Mouse (Mus musculus) heart, embryonic 16.5 days (tissue): ENCODE results near the gene Kif16b. TPM values are rescaled to one million over a fixed set of nuclear protein-coding genes. Genes with fewer than 3 reads are reported as not detected.

ENCODE experiments used
- ATAC-seq: fragments of 200-750 bp; cut with Nextera tagmentation; replicated peaks from 2 replicates; pipeline ENCODE4 v1.8.0; 2017; ENCODE audit warnings: moderate number of reproducible peaks; ENCODE audit not compliant: insufficient read depth, low FRiP score; ENCODE audit errors: extremely low read depth
- H3K27ac ChIP-seq: fragments of 300-500 bp; sonication (generic); 2 replicates; pipeline ENCODE4 v1.5.1; 2014; ENCODE audit warnings: mild to moderate bottlenecking, low read length, control low read depth, moderate library complexity
- H3K27me3 ChIP-seq: fragments of 300-500 bp; sonication (generic); 2 replicates; pipeline ENCODE4 v1.6.1; 2014; ENCODE audit warnings: low read length, mixed read lengths; ENCODE audit not compliant: control insufficient read depth, insufficient read depth
- H3K36me3 ChIP-seq: fragments of 300-500 bp; sonication (generic); 2 replicates; pipeline ENCODE4 v1.6.1; 2014; ENCODE audit not compliant: control insufficient read depth, insufficient read depth
- H3K4me1 ChIP-seq: fragments of 300-500 bp; sonication (generic); 2 replicates; pipeline ENCODE4 v1.6.1; 2014; ENCODE audit warnings: low read length, mixed read lengths; ENCODE audit not compliant: control insufficient read depth, insufficient read depth
- H3K4me2 ChIP-seq: fragments of 300-500 bp; sonication (generic); 2 replicates; pipeline ENCODE4 v1.6.1; 2014; ENCODE audit warnings: low read depth, mild to moderate bottlenecking, control low read depth, low read length
- H3K4me3 ChIP-seq: fragments of 300-500 bp; sonication (generic); 2 replicates; pipeline ENCODE4 v1.5.1; 2014; ENCODE audit warnings: mild to moderate bottlenecking, control low read depth, low read length
- H3K9ac ChIP-seq: fragments of 300-500 bp; sonication (generic); 2 replicates; pipeline ENCODE4 v1.6.1; 2014; ENCODE audit warnings: low read length, control low read depth
- H3K9me3 ChIP-seq: fragments of 300-500 bp; sonication (generic); replicated peaks from 2 replicates; pipeline ENCODE4 v1.6.1; 2016; ENCODE audit warnings: low read length; ENCODE audit not compliant: control insufficient read depth
- WGBS: fragments of 180-500 bp; shearing (Covaris S2); extraction: QIAGEN DNeasy Blood & Tissue Kit; methylation state at CpG from one replicate; pipeline ENCODE4 v1.1.7; 2014; 5-methylcytosine and 5-hydroxymethylcytosine counted together
- polyA plus RNA-seq: library from polyadenylated mRNA; unstranded; fragments of >200 nt; fragmentation: Nextera tagmentation; extraction: Ambion mirVana; gene quantifications from 2 replicates; pipeline ENCODE4 v1.2.1, GENCODE M21; 2015

Kif16b gene
- polyA plus RNA-seq, 1 experiment from 2014 or later, result 11.8 TPM

DNA sequence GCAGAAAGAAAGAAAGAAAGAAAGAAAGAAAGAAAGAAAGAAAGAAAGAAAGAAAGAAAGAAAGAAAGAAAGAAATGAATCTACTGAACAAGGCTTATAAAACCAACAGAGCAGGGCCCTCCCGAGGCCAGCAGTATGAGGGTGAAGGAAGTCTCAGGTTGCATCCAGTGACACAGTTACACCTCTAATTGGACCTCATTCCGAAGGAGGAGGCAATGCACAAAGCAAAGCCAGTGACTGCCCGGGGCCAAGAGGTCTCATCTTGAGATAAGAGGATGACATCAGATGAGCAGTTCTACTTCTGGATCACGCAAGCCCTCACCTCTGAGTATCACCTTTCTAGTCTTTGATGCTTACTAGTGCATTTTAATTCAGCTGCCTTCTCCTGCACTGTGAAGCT is 20.2 kb downstream of the Kif16b start:
- H3K27ac ChIP-seq, result peak overlapping the region; percentile 59
- WGBS, result 29% methylated on average over 4 of the region's 4 CpGs

DNA sequence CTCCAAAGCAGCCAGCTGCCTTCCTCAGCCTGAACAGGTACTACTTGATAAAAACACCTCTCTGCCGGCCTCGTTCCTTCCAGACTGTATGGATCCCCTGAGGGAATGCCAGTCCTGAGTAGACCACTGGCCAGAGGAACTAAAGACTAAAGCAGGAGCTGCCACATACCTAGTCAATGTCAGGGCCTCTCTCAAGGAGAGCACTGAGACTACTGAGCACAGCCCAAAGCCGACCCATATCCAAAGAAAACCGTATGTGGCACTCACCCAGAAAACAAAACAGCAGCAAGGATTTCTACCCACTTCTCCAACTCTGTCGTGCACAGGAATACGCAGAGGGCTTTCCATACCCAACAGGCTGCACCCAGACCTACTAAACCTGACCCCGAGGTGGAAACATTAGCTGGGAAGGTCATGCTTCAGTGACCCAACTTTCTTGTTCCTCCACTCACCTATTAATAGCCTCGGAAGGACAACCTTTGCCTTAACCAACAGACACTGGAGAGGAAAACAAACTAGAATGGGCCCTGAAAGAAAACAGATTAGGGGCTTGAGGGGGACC is 22.0 kb downstream of the Kif16b start:
- no peaks in the 10 kb centered on the region for H3K27me3 ChIP-seq
- H3K4me2 ChIP-seq, result no peak overlapping the region
- H3K9ac ChIP-seq, result no peak overlapping the region
- H3K9me3 ChIP-seq, result no peaks in the 10 kb centered on the region
- ATAC-seq, result no peak
- no peaks in the 10 kb centered on the region for H3K36me3 ChIP-seq
- peaks cover 32% of the 10 kb centered on the region for H3K4me1 ChIP-seq
- 70% methylated on average over 8 of the region's 8 CpGs for WGBS
- H3K4me3 ChIP-seq, result no peak overlapping the region
- H3K27ac ChIP-seq, result no peak overlapping the region

More for the DNA sequence above, 20.2 kb downstream of the Kif16b start:
- no peaks in the 10 kb centered on the region for H3K9me3 ChIP-seq
- no peak overlapping the region for H3K4me3 ChIP-seq
- H3K9ac ChIP-seq, result no peak overlapping the region
- H3K36me3 ChIP-seq, result no peaks in the 10 kb centered on the region
- H3K27me3 ChIP-seq, result no peaks in the 10 kb centered on the region
- no peak overlapping the region for H3K4me2 ChIP-seq
- H3K4me1 ChIP-seq, result peaks cover 27% of the 10 kb centered on the region
- no peak for ATAC-seq

DNA sequence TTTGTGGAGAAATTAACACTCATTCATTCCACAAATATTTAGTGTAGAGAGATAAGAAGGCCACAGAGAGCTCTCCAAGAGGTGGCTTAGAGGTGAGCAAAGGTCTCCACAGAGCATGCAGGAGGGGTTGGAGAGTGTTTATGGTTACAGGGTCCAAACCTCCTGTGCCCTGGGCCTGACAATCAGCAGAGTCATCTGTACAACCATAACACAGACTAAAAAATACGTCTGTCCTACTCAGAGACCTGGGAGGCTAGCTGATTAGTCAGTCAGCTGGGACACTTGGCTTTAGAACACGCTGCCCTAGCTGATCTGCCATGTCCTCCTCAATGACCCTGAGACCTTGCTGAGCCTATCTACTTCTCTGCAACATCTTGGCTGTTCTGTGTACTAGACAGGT is 24.7 kb downstream of the Kif16b start:
- Histone ChIP-seq H3K9ac (no peak overlapping the region), H3K36me3 (no peaks in the 10 kb centered on the region), H3K4me2 (no peak overlapping the region), H3K27ac (no peak overlapping the region), H3K4me3 (no peak overlapping the region), H3K27me3 (no peaks in the 10 kb centered on the region), H3K4me1 (peaks cover 23% of the 10 kb centered on the region), H3K9me3 (no peaks in the 10 kb centered on the region)
- no peak for ATAC-seq
- WGBS, result 47% methylated on average over 2 of the region's 2 CpGs

DNA sequence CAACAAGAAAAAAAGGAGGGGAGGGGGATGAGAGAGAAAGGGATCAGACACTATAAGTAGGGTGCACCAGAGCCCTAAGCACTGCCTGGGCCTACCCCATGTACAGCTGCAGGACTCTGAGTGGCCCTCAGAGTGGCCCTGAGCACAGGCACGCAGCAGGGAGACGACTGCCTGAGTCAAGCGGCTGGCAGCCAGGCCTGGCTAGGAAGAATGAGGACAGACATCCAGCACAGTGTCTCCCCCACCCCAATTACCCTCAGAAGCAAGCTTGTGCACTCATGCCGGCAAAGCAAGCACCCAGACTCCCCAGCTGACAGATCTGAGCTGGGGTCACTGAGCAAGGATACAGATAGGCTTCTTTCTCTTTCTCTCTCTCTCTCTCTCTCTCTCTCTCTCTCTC is 25.4 kb downstream of the Kif16b start:
- no peak overlapping the region for H3K27ac ChIP-seq
- peaks cover 17% of the 10 kb centered on the region for H3K4me1 ChIP-seq
- 62% methylated on average over 4 of the region's 4 CpGs for WGBS
- H3K36me3 ChIP-seq, result no peaks in the 10 kb centered on the region
- H3K4me2 ChIP-seq, result no peak overlapping the region
- no peak overlapping the region for H3K4me3 ChIP-seq
- ATAC-seq, result no peak
- H3K27me3 ChIP-seq, result no peaks in the 10 kb centered on the region
- no peaks in the 10 kb centered on the region for H3K9me3 ChIP-seq
- no peak overlapping the region for H3K9ac ChIP-seq

DNA sequence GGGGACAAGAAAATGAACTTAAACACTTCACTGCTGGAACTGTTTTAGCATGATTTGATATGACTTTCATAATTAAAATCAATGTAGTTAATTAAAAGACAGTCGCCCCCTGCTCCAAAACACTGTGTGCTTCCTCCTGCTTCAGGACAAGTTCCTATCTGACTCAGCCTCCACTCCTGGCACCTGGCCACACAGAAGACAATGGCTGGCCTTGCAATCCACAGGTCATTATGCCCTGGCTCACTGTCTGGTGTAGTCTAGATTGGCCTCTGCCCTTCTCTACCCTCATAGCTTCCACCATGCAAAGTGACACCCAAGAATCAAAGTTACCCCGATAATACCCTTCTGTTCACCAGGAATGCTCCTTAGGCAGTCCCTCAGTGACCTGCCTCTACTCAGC is 26.8 kb downstream of the Kif16b start:
- Histone ChIP-seq H3K9me3 (no peaks in the 10 kb centered on the region), H3K27me3 (no peaks in the 10 kb centered on the region), H3K9ac (no peak overlapping the region), H3K27ac (no peak overlapping the region), H3K4me3 (no peak overlapping the region), H3K36me3 (no peaks in the 10 kb centered on the region), H3K4me1 (peaks cover 6% of the 10 kb centered on the region), H3K4me2 (no peak overlapping the region)
- 82% methylated on average over 2 of the region's 2 CpGs for WGBS
- ATAC-seq, result no peak; the same call in 1 of the 2 replicates

DNA sequence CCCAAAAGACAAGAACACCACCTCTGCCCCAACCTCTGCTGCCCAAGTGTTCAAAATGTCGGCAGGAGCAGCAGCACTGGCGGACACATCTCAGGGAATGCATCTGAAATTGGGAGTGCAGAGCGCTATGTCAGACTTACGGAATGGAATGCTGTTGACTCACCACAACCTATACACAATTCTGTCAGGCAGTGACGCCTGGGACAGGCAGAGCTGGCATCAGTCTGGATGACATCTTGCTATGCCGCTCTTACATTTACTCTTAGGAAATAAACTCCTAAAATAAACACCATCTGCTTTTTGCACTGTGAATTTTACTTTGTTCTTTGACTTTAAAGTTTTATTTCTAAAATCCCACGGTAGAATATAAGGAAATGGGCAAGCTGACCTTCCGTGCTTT is 31.3 kb downstream of the Kif16b start:
- H3K4me2 ChIP-seq, result no peak overlapping the region
- ATAC-seq, result no peak
- H3K9me3 ChIP-seq, result no peaks in the 10 kb centered on the region
- H3K27ac ChIP-seq, result no peak overlapping the region
- no peaks in the 10 kb centered on the region for H3K27me3 ChIP-seq
- H3K4me3 ChIP-seq, result no peak overlapping the region
- H3K4me1 ChIP-seq, result peaks cover 5% of the 10 kb centered on the region; the same call in 1 of the 2 replicates
- WGBS, result 83% methylated on average over 8 of the region's 8 CpGs
- H3K36me3 ChIP-seq, result no peaks in the 10 kb centered on the region
- no peak overlapping the region for H3K9ac ChIP-seq

DNA sequence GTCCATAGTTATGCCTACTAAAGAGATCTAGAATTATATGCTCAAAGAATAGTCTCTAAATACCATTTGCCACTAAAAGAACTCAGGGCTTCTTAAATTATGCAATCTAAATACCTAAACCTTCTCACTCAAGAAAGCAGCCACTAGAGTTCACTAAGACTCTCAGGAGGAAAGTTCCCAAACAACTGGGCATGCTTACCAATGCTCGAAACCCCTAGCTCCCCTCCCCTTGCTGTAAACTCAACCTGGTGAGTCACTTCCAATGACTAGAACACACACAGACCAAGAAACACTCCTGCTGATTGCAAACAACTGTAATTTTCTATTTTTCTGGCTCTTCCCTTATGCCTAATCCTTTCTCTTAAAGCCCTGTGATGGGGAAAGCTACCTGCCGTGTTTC is 33.9 kb downstream of the Kif16b start:
- H3K9ac ChIP-seq, result no peak overlapping the region
- no peaks in the 10 kb centered on the region for H3K4me1 ChIP-seq
- no peak overlapping the region for H3K4me3 ChIP-seq
- no peak overlapping the region for H3K4me2 ChIP-seq
- H3K27me3 ChIP-seq, result no peaks in the 10 kb centered on the region
- peaks cover 2% of the 10 kb centered on the region; the same call in 1 of the 2 replicates for H3K36me3 ChIP-seq
- H3K9me3 ChIP-seq, result no peaks in the 10 kb centered on the region
- H3K27ac ChIP-seq, result no peak overlapping the region
- 83% methylated on average over 2 of the region's 2 CpGs for WGBS
- ATAC-seq, result no peak

DNA sequence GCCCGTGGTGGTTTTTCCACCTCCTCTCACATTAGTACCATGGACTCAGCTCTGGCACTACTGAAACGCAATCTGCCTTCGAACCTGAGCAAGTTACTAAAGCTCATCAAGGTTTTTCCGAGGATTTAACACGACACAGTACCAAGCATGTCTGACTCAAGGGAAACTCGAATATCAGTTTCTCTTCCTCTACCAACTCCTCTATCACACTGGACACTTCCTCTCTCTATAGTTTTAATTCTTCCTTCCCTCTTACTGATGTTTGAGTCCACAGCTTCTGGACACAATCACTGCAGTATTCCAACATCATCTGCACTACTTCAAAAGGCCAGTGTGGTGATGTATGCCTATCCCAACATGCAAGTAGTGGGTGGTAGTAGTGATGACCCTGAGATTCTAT is 40.3 kb downstream of the Kif16b start:
- ATAC-seq, result no peak
- Histone ChIP-seq H3K4me1 (no peaks in the 10 kb centered on the region), H3K36me3 (peaks cover 2% of the 10 kb centered on the region; the same call in 1 of the 2 replicates), H3K4me3 (no peak overlapping the region), H3K4me2 (no peak overlapping the region), H3K27ac (no peak overlapping the region), H3K9ac (no peak overlapping the region), H3K9me3 (no peaks in the 10 kb centered on the region), H3K27me3 (no peaks in the 10 kb centered on the region)
- 74% methylated on average over 6 of the region's 6 CpGs for WGBS

DNA sequence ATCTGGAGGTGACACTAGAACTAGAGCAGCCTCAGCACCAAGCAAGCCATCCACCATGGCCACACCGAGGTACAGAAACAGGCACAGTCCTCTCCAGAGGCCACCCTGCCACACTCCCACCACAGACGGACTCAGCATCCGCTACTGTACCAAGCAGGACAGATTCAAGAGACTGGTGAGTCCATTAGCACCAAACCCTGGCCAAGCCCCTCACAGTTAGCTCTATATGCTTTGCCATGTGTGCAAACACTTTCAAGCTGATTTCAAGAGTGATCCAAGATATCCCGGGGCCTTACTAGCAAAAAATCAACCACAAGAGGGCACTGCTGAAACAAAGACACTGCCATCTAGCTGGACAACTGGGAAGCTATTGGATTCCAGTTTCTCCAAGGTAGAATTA is 41.9 kb downstream of the Kif16b start:
- Histone ChIP-seq H3K9me3 (no peaks in the 10 kb centered on the region), H3K27ac (no peak overlapping the region), H3K4me2 (no peak overlapping the region), H3K9ac (no peak overlapping the region), H3K4me1 (no peaks in the 10 kb centered on the region), H3K4me3 (no peak overlapping the region), H3K27me3 (no peaks in the 10 kb centered on the region), H3K36me3 (peaks cover 2% of the 10 kb centered on the region; the same call in 1 of the 2 replicates)
- no peak for ATAC-seq
- WGBS, result 65% methylated on average over 4 of the region's 4 CpGs
